Mouse (Mus musculus): ENCODE results near the gene Ankfn1. TPM values are rescaled to one million over a fixed set of nuclear protein-coding genes. Genes with fewer than 3 reads are reported as not detected.

Gene Ankfn1
- polyA plus RNA-seq, 1 experiment, result 0.18 TPM

DNA sequence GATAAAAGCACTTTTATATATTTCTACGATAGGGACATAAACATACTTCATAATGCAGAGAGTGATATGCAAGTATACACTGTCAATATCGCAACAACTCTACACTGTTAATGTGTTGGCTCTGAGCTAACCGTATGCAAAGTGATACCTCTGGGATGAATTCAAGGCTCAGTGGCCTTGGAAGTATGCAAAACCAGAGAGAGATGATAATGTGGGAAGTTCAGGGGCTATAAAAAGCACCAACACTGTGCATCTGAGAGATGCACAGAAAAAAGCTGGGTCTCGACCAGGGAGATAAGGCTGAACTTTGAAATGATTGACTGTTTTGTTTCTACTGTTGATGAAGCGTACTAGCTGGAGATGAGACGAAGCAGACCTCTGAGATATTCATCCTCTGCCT lies 148.9 kb downstream of the Ankfn1 start:
- H3K27me3 ChIP-seq (ENCODE audit: control insufficient read depth, insufficient read depth, insufficient read length), result no peaks in the 10 kb centered on the region
- no peak overlapping the region for H3K4me2 ChIP-seq (ENCODE audit: low read depth)
- H3K36me3 ChIP-seq (ENCODE audit: control insufficient read depth, insufficient read depth), result no peaks in the 10 kb centered on the region
- TF ChIP-seq SRF (IDR thresholded peaks at IDR 0.05; ENCODE audit: control insufficient read depth, insufficient read length, low read depth) (no peak), MAX (IDR thresholded peaks at IDR 0.05; ENCODE audit: low read depth) (no peak), TCF12 (IDR thresholded peaks at IDR 0.05; ENCODE audit: insufficient read depth, poor library complexity, severe bottlenecking) (no peak), CEBPB (IDR thresholded peaks at IDR 0.05; ENCODE audit: insufficient read depth, poor library complexity, severe bottlenecking) (no peak), MYOG (IDR thresholded peaks at IDR 0.05; ENCODE audit: control insufficient read depth in 1 of 3, insufficient read depth in 1 of 3, insufficient read length in 2 of 3, low read depth in 2 of 3) (no peak), POLR2AphosphoS2 (IDR thresholded peaks at IDR 0.05; ENCODE audit: insufficient read length, low read depth) (no peak), POLR2A (IDR thresholded peaks at IDR 0.05; ENCODE audit: insufficient read length, low read depth) (no peak), MYOD1 (IDR thresholded peaks at IDR 0.05; ENCODE audit: control insufficient read depth in 1 of 3, insufficient read length in 2 of 3, low read depth in 2 of 3) (no peak)
- no peaks in the 10 kb centered on the region for H3K79me2 ChIP-seq (ENCODE audit: control insufficient read depth, insufficient read depth)
- no peak overlapping the region for H3K4me3 ChIP-seq
- H3ac ChIP-seq (ENCODE audit: control insufficient read depth, insufficient read length), result no peak overlapping the region

GRCm38 (mm10) chr11:89627232-89627631 lies 150.2 kb downstream of the Ankfn1 start:
- no peak overlapping the region for H3ac ChIP-seq (ENCODE audit: control insufficient read depth, insufficient read length)

GRCm38 (mm10) chr11:89623698-89624445 lies 153.6 kb downstream of the Ankfn1 start:
- no peak overlapping the region for H3ac ChIP-seq (ENCODE audit: control insufficient read depth, insufficient read length)
- no peak overlapping the region for H3K4me3 ChIP-seq
- H3K79me2 ChIP-seq (ENCODE audit: control insufficient read depth, insufficient read depth), result no peaks in the 10 kb centered on the region
- H3K27me3 ChIP-seq (ENCODE audit: control insufficient read depth, insufficient read depth, insufficient read length), result no peaks in the 10 kb centered on the region
- no peaks in the 10 kb centered on the region for H3K36me3 ChIP-seq (ENCODE audit: control insufficient read depth, insufficient read depth)
- TF ChIP-seq TCF12 (IDR thresholded peaks at IDR 0.05; ENCODE audit: insufficient read depth, poor library complexity, severe bottlenecking) (no peak), POLR2A (IDR thresholded peaks at IDR 0.05; ENCODE audit: insufficient read length, low read depth) (no peak), REST (IDR thresholded peaks at IDR 0.05; ENCODE audit: insufficient read depth, insufficient read length) (no peak), MAX (IDR thresholded peaks at IDR 0.05; ENCODE audit: low read depth) (no peak), SRF (IDR thresholded peaks at IDR 0.05; ENCODE audit: control insufficient read depth, insufficient read length, low read depth) (no peak), TCF3 (IDR thresholded peaks at IDR 0.05; ENCODE audit: insufficient read length, low read depth) (no peak), USF1 (IDR thresholded peaks at IDR 0.05; ENCODE audit: low read depth) (no peak), POLR2AphosphoS2 (IDR thresholded peaks at IDR 0.05; ENCODE audit: insufficient read length, low read depth) (no peak), MYOD1 (IDR thresholded peaks at IDR 0.05; ENCODE audit: control insufficient read depth in 1 of 3, insufficient read length in 2 of 3, low read depth in 2 of 3) (no peak), E2F4 (IDR thresholded peaks at IDR 0.05; ENCODE audit: insufficient read depth) (no peak), CEBPB (IDR thresholded peaks at IDR 0.05; ENCODE audit: insufficient read depth, poor library complexity, severe bottlenecking) (no peak), MYOG (IDR thresholded peaks at IDR 0.05; ENCODE audit: control insufficient read depth in 1 of 3, insufficient read depth in 1 of 3, insufficient read length in 2 of 3, low read depth in 2 of 3) (no peak)
- H3K4me2 ChIP-seq (ENCODE audit: low read depth), result no peak overlapping the region

More at GRCm38 (mm10) chr11:89627232-89627631, 150.2 kb downstream of the Ankfn1 start:
- Histone ChIP-seq H3K27me3 (ENCODE audit: control insufficient read depth, insufficient read depth, insufficient read length) (no peaks in the 10 kb centered on the region), H3K36me3 (ENCODE audit: control insufficient read depth, insufficient read depth) (no peaks in the 10 kb centered on the region), H3K4me3 (no peak overlapping the region), H3K4me2 (ENCODE audit: low read depth) (no peak overlapping the region), H3K79me2 (ENCODE audit: control insufficient read depth, insufficient read depth) (no peaks in the 10 kb centered on the region)
- TF ChIP-seq MYOG (IDR thresholded peaks at IDR 0.05; ENCODE audit: control insufficient read depth in 1 of 3, insufficient read depth in 1 of 3, insufficient read length in 2 of 3, low read depth in 2 of 3) (no peak), REST (IDR thresholded peaks at IDR 0.05; ENCODE audit: insufficient read depth, insufficient read length) (no peak), TCF3 (IDR thresholded peaks at IDR 0.05; ENCODE audit: insufficient read length, low read depth) (no peak)

DNA sequence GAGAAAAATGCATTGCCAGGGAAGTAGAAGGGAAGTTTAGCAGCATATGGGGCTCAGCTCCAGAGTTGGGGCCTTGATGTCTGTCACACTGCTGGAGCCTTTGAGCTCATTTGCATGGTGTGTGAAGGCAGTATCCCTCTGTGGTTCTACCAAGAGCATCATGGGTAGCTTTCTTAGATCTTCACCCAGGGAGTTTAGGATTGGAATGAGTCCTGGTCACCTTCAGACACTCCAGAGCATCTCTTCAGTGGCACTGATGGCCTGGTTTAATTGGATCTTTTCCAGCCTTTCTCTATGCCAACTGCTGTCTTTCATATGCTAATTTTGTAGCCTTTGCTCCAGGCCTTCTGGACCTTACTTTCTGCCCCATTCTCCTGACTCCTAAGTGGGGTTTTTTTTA lies 157.5 kb downstream of the Ankfn1 start:
- no peak overlapping the region for H3K4me2 ChIP-seq (ENCODE audit: low read depth)
- no peaks in the 10 kb centered on the region for H3K27me3 ChIP-seq (ENCODE audit: control insufficient read depth, insufficient read depth, insufficient read length)
- no peak for TF ChIP-seq MYOD1 (IDR thresholded peaks at IDR 0.05; ENCODE audit: control insufficient read depth in 1 of 3, insufficient read length in 2 of 3, low read depth in 2 of 3)
- no peak for TF ChIP-seq MYOG (IDR thresholded peaks at IDR 0.05; ENCODE audit: control insufficient read depth in 1 of 3, insufficient read depth in 1 of 3, insufficient read length in 2 of 3, low read depth in 2 of 3)
- TF ChIP-seq TCF12 (IDR thresholded peaks at IDR 0.05; ENCODE audit: insufficient read depth, poor library complexity, severe bottlenecking), result no peak
- TF ChIP-seq E2F4 (IDR thresholded peaks at IDR 0.05; ENCODE audit: insufficient read depth), result no peak
- H3ac ChIP-seq (ENCODE audit: control insufficient read depth, insufficient read length), result no peak overlapping the region
- H3K79me2 ChIP-seq (ENCODE audit: control insufficient read depth, insufficient read depth), result no peaks in the 10 kb centered on the region
- H3K36me3 ChIP-seq (ENCODE audit: control insufficient read depth, insufficient read depth), result no peaks in the 10 kb centered on the region
- no peak overlapping the region for H3K4me3 ChIP-seq

DNA sequence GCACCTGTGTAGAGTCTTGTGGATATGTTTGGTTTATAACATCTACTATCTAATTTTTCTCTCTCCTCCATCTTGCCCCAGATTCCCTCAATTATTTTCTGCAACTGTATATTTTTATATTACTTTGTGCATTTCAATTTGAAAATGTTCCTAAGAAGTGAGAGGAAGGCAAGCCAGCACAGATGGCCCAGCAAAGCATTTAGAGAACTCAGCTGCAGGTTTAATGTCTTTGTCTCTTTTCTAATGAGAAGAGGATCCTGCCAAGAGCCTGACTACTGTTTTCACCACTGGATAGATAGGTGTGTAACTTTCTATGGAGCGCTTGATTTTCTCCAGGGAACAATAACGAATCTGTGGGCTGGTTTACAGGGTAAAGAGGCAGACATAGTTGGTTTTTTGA lies 161.6 kb downstream of the Ankfn1 start:
- Histone ChIP-seq H3K36me3 (ENCODE audit: control insufficient read depth, insufficient read depth) (no peaks in the 10 kb centered on the region), H3K79me2 (ENCODE audit: control insufficient read depth, insufficient read depth) (no peaks in the 10 kb centered on the region), H3K27me3 (ENCODE audit: control insufficient read depth, insufficient read depth, insufficient read length) (no peaks in the 10 kb centered on the region), H3ac (ENCODE audit: control insufficient read depth, insufficient read length) (no peak overlapping the region), H3K4me3 (no peak overlapping the region), H3K4me2 (ENCODE audit: low read depth) (no peak overlapping the region)
- TF ChIP-seq POLR2AphosphoS2 (IDR thresholded peaks at IDR 0.05; ENCODE audit: insufficient read length, low read depth) (no peak), USF1 (IDR thresholded peaks at IDR 0.05; ENCODE audit: low read depth) (no peak), REST (IDR thresholded peaks at IDR 0.05; ENCODE audit: insufficient read depth, insufficient read length) (no peak), MYOD1 (IDR thresholded peaks at IDR 0.05; ENCODE audit: control insufficient read depth in 1 of 3, insufficient read length in 2 of 3, low read depth in 2 of 3) (no peak), MYOG (IDR thresholded peaks at IDR 0.05; ENCODE audit: control insufficient read depth in 1 of 3, insufficient read depth in 1 of 3, insufficient read length in 2 of 3, low read depth in 2 of 3) (no peak), TCF3 (IDR thresholded peaks at IDR 0.05; ENCODE audit: insufficient read length, low read depth) (no peak), TCF12 (IDR thresholded peaks at IDR 0.05; ENCODE audit: insufficient read depth, poor library complexity, severe bottlenecking) (no peak), CEBPB (IDR thresholded peaks at IDR 0.05; ENCODE audit: insufficient read depth, poor library complexity, severe bottlenecking) (no peak), MAX (IDR thresholded peaks at IDR 0.05; ENCODE audit: low read depth) (no peak), SRF (IDR thresholded peaks at IDR 0.05; ENCODE audit: control insufficient read depth, insufficient read length, low read depth) (no peak), POLR2A (IDR thresholded peaks at IDR 0.05; ENCODE audit: insufficient read length, low read depth) (no peak), E2F4 (IDR thresholded peaks at IDR 0.05; ENCODE audit: insufficient read depth) (no peak)
